Mouse (Mus musculus) stomach, embryonic 16.5 days (tissue): ENCODE measurements at regions not wholly inside any gene's neighbourhood (a gene's known extent, or its start where the extent isn't known, plus 50 kb on each side); places are given as distances from the start of the nearest gene placed in this dataset.
A peak's percentile ranks its signal among the peaks of the same experiment; 100 is the strongest.
"Not testable (repeated sequence)": the region's sequence is repeated elsewhere in the genome, so short reads cannot be mapped to it uniquely, and the experiment has no call there.

Source experiments
- ATAC-seq: fragments of 200-750 bp; cut with Nextera tagmentation; 2 replicates; pipeline ENCODE4 v1.8.0; 2017; ENCODE audit warnings: moderate number of reproducible peaks, moderate TSS enrichment; ENCODE audit not compliant: insufficient read depth, low FRiP score
- H3K27ac ChIP-seq: fragments of 300-500 bp; sonication (generic); 2 replicates; pipeline ENCODE4 v1.5.1; 2014; ENCODE audit warnings: low read length
- H3K27me3 ChIP-seq: fragments of 300-500 bp; sonication (generic); 2 replicates; pipeline ENCODE4 v1.6.1; 2014; ENCODE audit warnings: low read length, control low read depth, mixed read lengths; ENCODE audit not compliant: control insufficient read depth, insufficient read depth
- H3K36me3 ChIP-seq: fragments of 300-500 bp; sonication (generic); 2 replicates; pipeline ENCODE4 v1.6.1; 2014; ENCODE audit warnings: low read length; ENCODE audit not compliant: control insufficient read depth, insufficient read depth
- H3K4me1 ChIP-seq: fragments of 300-500 bp; sonication (generic); 2 replicates; pipeline ENCODE4 v1.6.1; 2014; ENCODE audit warnings: low read length, control low read depth, mixed read lengths; ENCODE audit not compliant: control insufficient read depth, insufficient read depth
- H3K4me2 ChIP-seq: fragments of 300-500 bp; sonication (generic); 2 replicates; pipeline ENCODE4 v1.6.1; 2014; ENCODE audit warnings: low read depth, low read length, mixed read lengths
- H3K4me3 ChIP-seq: fragments of 300-500 bp; sonication (generic); replicated peaks from 2 replicates; pipeline ENCODE4 v1.5.1; 2014; ENCODE audit warnings: mild to moderate bottlenecking, low read length
- H3K9ac ChIP-seq: fragments of 300-500 bp; sonication (generic); 2 replicates; pipeline ENCODE4 v1.6.1; 2014; ENCODE audit warnings: low read length
- H3K9me3 ChIP-seq: fragments of 300-500 bp; sonication (generic); replicated peaks from 2 replicates; pipeline ENCODE4 v1.6.1; 2016; ENCODE audit warnings: low read length, control low read depth; ENCODE audit not compliant: control insufficient read depth
- WGBS: fragments of 180-500 bp; shearing (Covaris S2); extraction: QIAGEN DNeasy Blood & Tissue Kit; methylation state at CpG from one replicate; pipeline ENCODE4 v1.1.7; 2014; 5-methylcytosine and 5-hydroxymethylcytosine counted together

DNA sequence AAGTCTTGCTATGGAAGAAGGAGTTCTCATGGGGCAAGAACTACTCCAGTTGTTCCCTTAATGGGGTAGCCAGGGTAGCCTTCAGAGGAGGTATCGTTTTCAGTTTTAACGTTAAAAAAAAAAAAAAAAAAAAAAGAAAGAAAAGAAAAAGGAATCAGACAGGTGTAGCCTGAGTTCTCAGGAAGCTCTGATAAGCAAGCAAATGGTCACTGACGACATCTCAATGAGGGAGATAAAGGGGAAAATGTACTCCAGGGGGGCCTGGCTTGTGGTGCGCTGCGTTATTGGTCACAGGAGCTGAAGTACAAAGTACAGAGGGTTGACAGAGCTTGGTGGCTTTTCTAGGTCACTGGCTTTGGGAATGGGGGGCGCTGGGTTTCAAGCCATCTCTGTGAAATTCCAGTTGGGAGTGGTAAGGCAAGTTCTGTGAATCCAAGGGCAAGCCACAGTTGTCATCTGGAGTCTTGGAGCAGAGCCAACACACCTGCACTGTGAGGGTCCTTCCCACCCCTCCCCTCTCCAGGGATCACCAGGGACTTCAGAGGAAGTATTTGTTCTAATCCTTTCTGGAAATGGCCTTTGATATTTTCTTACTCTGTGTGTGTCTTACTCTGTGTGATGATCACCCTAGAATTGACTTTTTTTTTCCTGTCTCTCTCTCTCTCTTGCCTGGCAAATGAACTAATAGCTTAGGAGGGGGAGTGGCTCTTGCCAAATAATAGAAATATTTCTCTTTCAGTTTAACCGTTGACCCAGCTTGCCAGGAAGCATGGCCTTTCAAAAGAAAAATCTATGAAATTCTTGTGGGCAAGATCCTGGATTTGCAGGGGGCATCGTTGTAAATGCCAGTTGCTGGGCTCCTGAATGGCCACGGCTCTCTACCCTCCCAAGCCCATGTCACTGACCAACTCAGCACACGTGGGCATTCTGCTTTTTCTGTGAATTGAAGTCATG is 93.5 kb downstream of the Phlda1 start:
- peaks cover 36% of the 10 kb centered on the region for H3K4me1 ChIP-seq
- H3K4me2 ChIP-seq = peak overlapping the region; percentile 8; the same call in 1 of the 2 replicates
- ATAC-seq = 0 out of 2 replicates have a peak, but pooled peaks have one; percentile 5
- H3K27me3 ChIP-seq = no peaks in the 10 kb centered on the region
- peak overlapping the region; percentile 89 for H3K27ac ChIP-seq
- H3K9me3 ChIP-seq = no peaks in the 10 kb centered on the region
- no peak overlapping the region for H3K4me3 ChIP-seq
- H3K9ac ChIP-seq = no peak overlapping the region
- WGBS = 38% methylated on average over 10 of the region's 10 CpGs
- no peaks in the 10 kb centered on the region for H3K36me3 ChIP-seq

DNA sequence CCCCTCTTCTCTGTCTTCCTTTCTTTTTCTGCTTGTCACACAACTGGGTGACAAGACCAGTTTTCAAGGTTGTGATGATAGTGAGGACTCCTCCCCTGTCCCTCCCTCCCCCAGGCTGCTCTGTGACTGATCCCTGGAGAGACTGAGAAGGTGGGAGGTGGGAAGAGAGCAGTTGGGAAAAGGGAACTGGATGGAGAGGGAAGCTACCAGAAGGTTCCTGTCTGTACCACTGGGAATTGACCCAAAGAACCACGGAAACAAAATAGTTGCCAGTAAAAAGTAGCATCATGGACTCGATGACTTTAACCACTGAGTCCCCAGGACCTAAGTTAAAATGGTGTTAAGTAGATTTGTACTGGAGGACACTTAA is 94.2 kb downstream of the Phlda1 start:
- peak overlapping the region; percentile 89 for H3K27ac ChIP-seq

DNA sequence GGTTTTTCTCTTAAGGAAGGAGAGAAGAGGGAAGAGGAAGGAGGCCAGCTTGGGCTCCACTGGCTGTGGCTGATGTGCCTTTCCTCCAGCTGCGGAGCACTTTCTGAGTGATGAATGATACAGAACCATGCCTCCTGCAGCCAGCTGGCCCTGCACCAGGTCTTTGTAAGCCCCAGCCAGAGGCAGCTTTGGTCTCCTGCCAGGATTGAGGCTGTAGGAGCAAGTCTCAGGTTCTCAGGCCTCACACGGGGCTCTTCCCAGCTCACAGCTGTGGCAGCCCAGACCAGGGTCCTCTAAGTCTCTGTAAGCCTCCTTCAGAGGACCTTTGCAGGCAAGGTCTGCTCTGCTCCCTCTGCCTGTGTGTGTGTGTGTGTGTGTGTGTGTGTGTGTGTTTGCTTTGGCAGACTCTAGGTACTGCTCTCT is 94.6 kb downstream of the Phlda1 start:
- 3% methylated on average over 2 of the region's 2 CpGs for WGBS
- Histone ChIP-seq H3K9me3 (no peaks in the 10 kb centered on the region), H3K4me2 (0 out of 2 replicates have a peak overlapping the region, but pooled peaks have one; percentile 8), H3K36me3 (no peaks in the 10 kb centered on the region), H3K4me1 (peaks cover 31% of the 10 kb centered on the region), H3K4me3 (no peak overlapping the region), H3K9ac (no peak overlapping the region), H3K27ac (peak overlapping the region; percentile 89), H3K27me3 (no peaks in the 10 kb centered on the region)
- ATAC-seq = peak; percentile 95

More for the DNA sequence above, 94.2 kb downstream of the Phlda1 start:
- no peak overlapping the region for H3K9ac ChIP-seq
- H3K4me1 ChIP-seq = peaks cover 35% of the 10 kb centered on the region
- H3K27me3 ChIP-seq = no peaks in the 10 kb centered on the region
- H3K4me3 ChIP-seq = no peak overlapping the region
- H3K4me2 ChIP-seq = peak overlapping the region; percentile 8; the same call in 1 of the 2 replicates
- no peaks in the 10 kb centered on the region for H3K9me3 ChIP-seq
- peak; percentile 15; the same call in 1 of the 2 replicates for ATAC-seq
- no peaks in the 10 kb centered on the region for H3K36me3 ChIP-seq
- 20% methylated on average over 2 of the region's 2 CpGs for WGBS

DNA sequence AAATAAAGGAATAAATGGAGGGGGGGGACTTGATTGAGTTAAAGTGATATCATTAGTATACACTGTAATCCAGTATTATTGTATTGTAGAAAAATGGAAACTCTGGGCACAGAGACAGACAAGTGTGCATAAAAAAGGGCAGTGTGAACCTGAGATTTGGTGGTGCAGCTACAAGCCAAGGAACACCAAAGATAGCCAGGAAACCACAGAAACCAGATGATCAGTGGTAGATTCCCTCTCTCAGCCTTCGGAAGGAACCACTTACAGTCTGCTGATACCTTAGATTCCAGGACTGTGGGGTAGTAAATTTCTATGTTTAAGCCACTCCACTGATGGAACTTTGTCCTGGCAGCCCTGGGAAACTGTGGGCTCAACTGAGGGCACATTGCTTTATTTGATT is 97.1 kb downstream of the Phlda1 start:
- Histone ChIP-seq H3K4me1 (peaks cover 27% of the 10 kb centered on the region), H3K27ac (no peak overlapping the region), H3K36me3 (no peaks in the 10 kb centered on the region), H3K27me3 (no peaks in the 10 kb centered on the region), H3K4me2 (no peak overlapping the region), H3K9ac (no peak overlapping the region), H3K9me3 (no peaks in the 10 kb centered on the region), H3K4me3 (no peak overlapping the region)
- ATAC-seq = no peak
- 79% methylated on average over 1 of the region's 1 CpGs for WGBS

DNA sequence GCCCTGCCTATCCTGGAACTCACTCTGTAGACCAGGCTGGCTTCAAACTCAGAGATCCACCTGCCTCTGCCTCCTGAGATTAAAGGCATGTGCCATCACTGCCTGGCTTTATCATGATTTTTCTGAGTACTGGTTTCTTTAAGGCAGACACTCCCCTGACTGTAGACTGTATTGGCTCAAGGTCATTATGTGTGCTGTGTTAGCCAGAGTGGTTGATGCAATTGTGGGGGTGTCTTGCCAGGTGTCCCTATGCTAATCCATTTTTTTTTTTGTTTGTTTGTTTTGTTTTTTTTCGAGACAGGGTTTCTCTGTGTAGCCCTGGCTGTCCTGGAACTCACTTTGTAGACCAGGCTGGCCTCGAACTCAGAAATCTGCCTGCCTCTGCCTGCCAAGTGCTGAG is 101.3 kb downstream of the Phlda1 start:
- not testable (repeated sequence) for H3K4me2 ChIP-seq, H3K27ac ChIP-seq, H3K36me3 ChIP-seq, H3K4me3 ChIP-seq, H3K9me3 ChIP-seq, H3K4me1 ChIP-seq, ATAC-seq, H3K9ac ChIP-seq, H3K27me3 ChIP-seq
- 69% methylated on average over 2 of the region's 2 CpGs for WGBS

DNA sequence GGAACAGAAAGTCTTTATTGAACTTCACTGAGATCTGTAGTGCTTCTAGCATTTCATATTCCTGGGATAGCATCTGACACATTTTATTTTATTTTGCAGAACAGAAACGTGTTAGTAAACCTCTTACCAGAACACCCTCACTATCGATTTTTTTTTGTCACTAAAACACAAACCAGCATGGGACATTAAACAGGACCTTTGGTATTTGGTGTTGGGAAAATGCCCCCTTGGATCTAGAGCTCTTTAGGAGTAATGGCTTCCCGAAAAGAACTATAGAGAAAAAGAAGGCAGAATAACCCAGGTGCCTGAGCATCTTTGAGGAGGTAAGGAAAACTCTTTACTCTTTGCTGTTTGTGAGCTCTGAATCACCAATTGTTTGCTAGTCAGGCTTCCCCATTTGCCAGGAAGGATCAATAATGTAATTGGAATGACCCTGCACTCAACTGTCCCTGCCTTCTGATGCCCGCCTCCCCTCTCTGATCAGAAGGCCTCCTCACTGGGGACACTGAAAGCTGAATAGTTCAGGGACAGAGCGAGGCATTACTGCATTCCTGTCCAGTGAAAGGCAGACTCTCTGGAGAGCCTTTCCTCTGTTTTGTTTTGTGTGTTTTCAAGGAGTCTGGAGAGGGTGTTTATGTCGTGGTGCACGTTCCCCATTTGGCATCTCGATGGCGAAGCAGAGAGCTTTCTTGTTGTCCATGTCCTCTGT is 102.5 kb downstream of the Phlda1 start:
- no peak overlapping the region for H3K9ac ChIP-seq
- H3K4me2 ChIP-seq = no peak overlapping the region
- no peak overlapping the region for H3K27ac ChIP-seq
- H3K27me3 ChIP-seq = no peaks in the 10 kb centered on the region
- WGBS = 71% methylated on average over 9 of the region's 9 CpGs
- ATAC-seq = no peak
- H3K4me3 ChIP-seq = no peak overlapping the region
- no peaks in the 10 kb centered on the region for H3K36me3 ChIP-seq
- H3K4me1 ChIP-seq = no peaks in the 10 kb centered on the region
- H3K9me3 ChIP-seq = no peaks in the 10 kb centered on the region

DNA sequence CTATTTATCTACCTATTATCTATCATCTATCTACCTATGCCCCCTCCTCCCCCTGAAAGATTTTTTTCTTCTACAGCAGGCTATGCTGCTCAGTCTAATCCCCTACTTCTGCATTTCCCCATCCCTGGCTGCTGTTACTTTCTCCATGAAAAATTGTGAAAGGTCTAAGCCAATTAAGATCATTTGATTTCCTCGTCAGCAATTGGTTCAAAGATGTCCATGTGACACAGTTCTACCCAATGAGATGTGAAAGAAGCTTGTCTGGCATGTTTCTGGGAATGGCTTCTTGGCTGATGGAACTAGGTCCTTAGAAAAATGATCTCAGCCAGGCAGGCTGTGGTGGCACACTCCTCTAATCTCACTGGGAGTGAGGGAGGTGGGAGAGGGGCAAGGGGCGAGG is 103.8 kb downstream of the Phlda1 start:
- Histone ChIP-seq H3K9ac (no peak overlapping the region), H3K4me2 (no peak overlapping the region), H3K9me3 (no peaks in the 10 kb centered on the region), H3K27me3 (no peaks in the 10 kb centered on the region), H3K27ac (no peak overlapping the region), H3K36me3 (no peaks in the 10 kb centered on the region), H3K4me3 (no peak overlapping the region), H3K4me1 (no peaks in the 10 kb centered on the region)
- no peak for ATAC-seq
- 75% methylated on average over 2 of the region's 2 CpGs for WGBS

DNA sequence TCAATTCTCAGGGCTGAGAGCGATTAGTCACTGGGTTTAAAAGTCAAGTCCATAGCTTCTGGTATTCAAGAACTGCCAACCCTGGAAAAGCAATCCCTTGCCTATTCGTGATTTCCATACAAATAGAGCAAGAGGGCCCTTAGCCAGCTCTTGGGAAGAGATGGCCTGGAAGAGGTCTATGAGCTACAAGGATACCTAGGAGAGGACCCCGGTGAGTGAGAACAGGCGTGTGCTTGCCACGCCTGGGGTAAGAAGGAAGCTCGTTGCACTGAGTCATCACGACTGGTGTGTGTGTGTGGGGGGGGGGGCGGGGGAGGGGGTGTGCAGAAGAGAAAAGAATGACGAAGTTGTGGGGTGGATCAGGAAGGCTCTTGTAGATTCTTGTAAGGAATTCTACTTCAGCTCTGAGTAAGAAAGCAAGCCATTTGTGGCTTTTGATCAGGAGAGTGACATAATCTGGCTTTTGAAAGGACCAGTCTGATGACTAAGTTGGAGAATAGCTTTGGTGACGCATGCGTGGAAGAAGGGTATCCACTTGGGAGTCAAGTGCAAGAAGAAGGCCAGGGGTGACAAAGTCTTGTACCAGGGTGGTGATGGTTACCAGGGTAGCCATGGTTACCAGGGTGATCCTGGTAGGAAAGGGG is 113.7 kb downstream of the Phlda1 start:
- Histone ChIP-seq H3K36me3 (no peaks in the 10 kb centered on the region), H3K27me3 (no peaks in the 10 kb centered on the region), H3K4me3 (no peak overlapping the region), H3K9ac (no peak overlapping the region), H3K27ac (peak overlapping the region; percentile 48; the same call in 1 of the 2 replicates), H3K4me2 (no peak overlapping the region), H3K9me3 (no peaks in the 10 kb centered on the region), H3K4me1 (no peaks in the 10 kb centered on the region)
- peak; percentile 58; the same call in 1 of the 2 replicates for ATAC-seq
- 80% methylated on average over 10 of the region's 11 CpGs for WGBS
